Mouse (Mus musculus) kidney, postnatal 4 days (tissue): ENCODE data around the gene Erbb3.
A peak's percentile ranks its signal among the peaks of the same experiment; 100 is the strongest.

ENCODE experiments used
- DNase-seq, 2 experiments: peaks; one replicate each; pipeline ENCODE4 v3.0.0; 2021; ENCODE audit warnings: mixed read lengths in 2 of 2

Gene Erbb3

DNA sequence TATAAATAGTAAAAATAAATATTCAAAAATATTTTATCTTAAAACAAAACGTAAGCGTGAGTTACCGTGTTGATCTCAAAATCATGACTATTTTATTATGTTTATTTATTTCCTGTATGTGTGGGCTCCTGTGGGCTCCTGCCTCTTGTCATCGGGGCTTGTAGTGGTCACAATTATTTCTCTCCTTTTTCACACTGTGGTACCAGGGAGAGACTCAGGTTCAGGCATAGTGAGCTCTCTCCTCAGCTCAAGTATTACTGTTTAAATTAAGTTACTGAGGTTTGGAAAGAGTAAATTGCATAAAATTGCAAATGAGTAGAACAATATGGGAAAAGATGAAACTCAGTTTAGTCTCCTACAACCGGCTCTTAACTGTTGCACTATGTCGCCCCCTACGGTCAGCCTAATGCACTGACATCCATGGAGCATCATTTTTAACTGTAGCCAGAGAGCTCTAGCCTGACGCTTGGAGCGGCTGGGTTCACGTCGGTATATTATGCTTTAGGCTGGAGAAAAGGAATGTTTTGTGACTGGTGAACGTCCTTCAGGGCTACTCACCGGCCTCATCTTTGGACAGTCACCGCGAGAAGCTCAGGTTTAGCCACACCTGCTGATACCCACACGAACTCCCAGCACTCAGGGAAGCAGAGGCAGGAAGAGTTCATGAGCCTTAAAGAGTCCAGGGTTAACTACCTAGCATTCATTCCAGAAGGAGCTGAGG is 23.1 kb upstream of the Erbb3 start:
- DNase-seq, result peak; percentile 85 to 87

DNA sequence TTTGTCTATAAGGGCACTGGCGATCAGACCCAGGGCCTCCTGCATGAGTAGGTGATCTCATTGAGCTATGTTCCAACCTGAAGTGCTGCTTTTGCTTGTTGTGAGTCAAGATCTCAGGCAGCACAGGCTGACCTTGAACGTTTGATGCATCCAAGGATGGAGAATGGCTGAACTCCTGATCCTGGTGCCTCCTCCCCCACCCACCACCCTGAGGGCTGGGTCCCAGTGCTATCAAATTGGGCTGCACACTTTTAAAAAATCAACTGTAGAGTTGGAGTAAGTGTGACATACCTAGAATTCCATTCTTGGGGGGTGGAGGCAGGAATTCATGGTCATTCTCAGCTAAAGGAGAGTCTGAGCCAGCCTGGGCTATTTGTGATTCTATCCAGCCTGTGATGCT is 17.0 kb upstream of the Erbb3 start:
- DNase-seq, result no peak

- DNase-seq, result no peak
These were observed 13.1 kb upstream of the Erbb3 start for GRCm38 (mm10) chr10:128602470-128603128.

- no peak for DNase-seq
These were observed 12.0 kb upstream of the Erbb3 start for GRCm38 (mm10) chr10:128601499-128601898.

DNA sequence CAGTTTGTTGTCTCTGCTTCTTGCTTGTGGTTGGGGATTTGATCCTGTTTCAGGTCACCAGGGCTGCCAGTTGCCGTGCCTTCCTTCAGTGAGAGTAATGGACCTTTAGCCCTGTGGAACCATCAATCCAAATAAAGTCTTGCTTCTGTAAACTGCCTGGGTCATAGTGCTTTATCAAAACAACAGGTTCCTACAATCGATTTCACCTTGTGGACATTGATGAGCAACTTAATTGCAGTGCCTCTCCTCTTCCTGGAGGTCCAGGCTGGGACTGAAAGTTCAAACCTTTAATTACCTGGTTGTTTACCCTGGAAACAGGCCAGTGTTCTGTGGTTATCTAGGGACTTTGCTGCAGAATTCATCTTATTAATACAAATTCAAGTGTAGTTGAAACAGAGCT is 9.0 kb upstream of the Erbb3 start:
- no peak for DNase-seq

DNA sequence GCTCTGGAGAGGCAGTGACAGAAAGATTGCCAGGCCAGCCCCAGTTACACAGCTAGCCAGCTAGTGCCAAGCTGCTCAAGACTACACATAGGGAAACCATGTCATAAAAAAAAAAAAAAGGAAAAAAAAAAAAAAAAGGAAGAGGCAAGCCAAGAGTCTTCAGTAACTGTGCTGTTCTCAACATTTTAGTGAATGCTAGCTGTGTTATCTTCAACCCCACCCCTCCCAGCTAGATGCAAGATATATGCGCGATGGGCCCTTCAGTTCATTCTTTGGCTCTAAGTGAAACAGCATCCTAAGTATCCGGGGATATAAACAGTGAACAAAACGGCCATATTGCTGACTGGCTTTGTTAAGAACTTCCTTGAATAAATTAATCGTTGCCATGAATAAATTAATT is 3.3 kb upstream of the Erbb3 start:
- no peak for DNase-seq

DNA sequence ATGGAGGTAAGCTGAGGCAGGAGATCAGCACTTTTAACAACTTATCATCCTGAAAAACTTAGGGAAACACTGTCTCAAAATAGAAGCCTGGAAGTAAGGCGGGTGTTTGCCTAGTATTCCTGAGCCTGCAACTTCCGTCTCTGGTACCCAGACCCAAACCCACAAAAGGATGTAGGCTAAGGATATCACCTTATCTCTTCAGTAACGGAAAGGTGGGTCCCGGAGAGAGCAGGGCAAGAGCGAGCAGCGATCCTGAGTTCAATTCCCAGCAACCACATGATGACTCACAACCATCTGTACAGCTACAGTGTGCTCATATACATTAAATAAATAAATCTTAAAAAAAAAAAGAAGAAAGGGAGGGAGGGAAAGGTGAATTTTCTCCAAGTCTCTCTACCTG is 2.0 kb upstream of the Erbb3 start:
- no peak for DNase-seq

- DNase-seq, result peak; percentile 83 to 87
These were observed 790 bp upstream of the Erbb3 start for GRCm38 (mm10) chr10:128590193-128590690.

DNA sequence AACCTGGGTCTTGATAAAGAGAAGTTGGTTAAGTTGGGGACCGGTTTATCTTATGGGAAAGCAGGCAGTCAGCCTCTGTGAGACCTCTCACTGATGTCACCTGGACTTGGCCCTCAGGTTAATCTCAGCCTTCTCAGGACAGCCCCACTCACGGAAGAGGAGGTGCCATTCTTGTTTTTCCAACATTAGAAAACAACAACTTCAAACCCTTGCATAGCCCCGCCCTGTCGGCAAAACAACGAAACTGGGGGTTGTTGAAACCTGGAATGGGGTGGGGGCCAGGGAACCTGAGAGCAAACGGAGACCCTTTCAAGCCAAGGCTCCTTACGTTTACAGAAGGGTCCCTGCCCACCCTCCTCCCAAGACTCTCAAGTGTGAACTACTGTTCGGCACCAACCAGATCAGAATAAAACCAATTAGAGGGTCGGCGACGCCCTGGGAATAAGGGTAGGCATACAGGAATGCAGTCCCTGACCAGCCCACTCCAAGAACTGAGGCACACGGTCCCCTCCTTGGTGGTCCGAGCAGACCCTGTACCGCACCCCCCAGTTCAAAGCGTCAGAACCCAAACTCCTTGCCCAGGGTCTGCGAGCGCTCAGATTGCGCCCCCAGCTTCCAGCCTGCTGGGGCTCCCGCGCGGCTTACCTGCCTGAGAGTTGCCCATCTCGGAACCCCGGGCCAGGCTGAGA is 533 bp downstream of the Erbb3 start:
- DNase-seq, result peak in 1 of 2 experiments; percentile 36

DNA sequence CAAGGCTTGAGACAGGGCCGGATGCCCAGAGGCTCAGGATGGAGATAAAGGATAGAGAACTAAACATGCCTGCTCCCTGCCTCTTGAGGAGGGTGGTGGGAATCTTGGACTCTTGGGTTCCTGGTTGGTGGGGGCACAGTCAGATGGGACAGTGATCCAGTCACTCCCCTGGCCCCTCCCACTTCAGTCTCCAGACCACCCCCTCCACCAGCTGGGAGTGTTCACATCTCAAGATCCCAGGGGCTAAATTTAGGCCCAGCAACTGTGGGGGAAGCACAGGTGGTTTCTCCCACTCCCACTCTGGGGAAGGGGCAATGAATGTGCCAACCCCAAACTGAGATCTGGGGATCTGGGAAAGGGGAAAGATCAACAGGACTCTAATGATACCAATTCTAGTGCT is 1.3 kb downstream of the Erbb3 start:
- no peak for DNase-seq

DNA sequence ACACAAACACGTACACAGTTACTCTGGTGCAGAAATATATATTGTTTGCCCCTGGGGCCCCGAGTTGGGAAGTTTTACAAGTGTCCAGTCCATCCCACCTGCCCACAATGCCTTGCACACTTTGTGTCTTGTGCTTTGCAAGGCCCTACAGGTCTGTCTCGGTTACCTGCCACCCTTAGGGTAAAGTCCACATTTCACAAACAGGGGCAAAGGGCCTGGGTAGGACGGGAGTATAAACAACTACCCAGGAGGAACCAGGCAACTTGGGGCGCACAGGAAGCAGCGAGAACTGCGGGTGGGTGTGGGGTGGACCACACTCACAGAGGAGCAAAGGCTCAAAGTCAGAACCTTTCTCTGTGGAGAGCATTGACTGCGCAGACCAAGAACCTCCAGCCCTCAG is 1.8 kb downstream of the Erbb3 start:
- peak; percentile 30 to 56 for DNase-seq

GRCm38 (mm10) chr10:128587120-128587519 is 2.3 kb downstream of the Erbb3 start:
- DNase-seq, result no peak

GRCm38 (mm10) chr10:128586546-128586945 is 2.9 kb downstream of the Erbb3 start:
- no peak for DNase-seq

DNA sequence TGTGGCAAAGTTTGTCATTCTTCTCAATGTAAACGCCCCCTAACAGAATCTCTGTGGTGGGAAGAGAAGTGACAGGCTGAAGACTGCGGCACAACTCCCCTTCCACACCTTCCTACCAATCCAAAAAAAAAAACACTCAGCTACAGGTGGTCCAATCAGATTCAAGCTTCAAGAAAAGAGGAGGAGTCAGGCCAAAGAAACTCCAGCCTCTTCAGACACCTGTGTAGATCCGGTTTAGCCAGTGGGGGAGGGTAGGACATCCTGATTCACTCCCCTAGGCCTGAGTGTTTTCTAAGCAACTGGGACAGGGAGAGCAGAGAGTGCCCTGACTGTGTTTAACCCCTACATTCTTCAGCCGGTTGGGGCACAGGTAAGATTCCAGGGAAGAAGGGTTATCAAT is 5.1 kb downstream of the Erbb3 start:
- DNase-seq, result peak; percentile 48 to 68

DNA sequence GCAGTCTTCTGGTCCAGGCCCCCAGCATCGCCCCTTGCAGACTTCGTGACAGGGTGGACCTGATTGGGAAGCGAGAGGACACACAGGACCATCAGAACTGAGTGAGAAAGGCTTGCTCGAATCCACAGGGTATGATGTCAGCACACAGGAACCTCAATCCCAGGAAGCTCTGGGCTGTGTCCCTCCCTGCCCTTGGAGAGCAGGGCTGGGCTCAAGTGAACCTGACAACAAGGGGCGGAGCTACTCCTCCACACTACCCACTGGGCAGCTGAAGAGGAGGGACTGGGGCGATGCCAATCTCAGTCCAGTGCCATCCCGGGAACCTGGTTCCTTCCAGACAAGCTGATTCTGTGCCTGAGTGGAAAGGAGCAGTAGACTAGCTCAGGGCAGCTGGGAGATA is 5.8 kb downstream of the Erbb3 start:
- DNase-seq, result peak; percentile 63 to 80

- no peak for DNase-seq
These were observed 9.7 kb downstream of the Erbb3 start for GRCm38 (mm10) chr10:128579731-128580130.

GRCm38 (mm10) chr10:128579298-128579697 is 10.2 kb downstream of the Erbb3 start:
- no peak for DNase-seq

GRCm38 (mm10) chr10:128578330-128578729 is 11.1 kb downstream of the Erbb3 start:
- DNase-seq, result no peak

GRCm38 (mm10) chr10:128575063-128575462 is 14.4 kb downstream of the Erbb3 start:
- DNase-seq, result no peak

GRCm38 (mm10) chr10:128565788-128566531 is 23.5 kb downstream of the Erbb3 start, which contains the start of gene Pa2g4:
Gene Pa2g4 (minus strand): TSS chr10:128565987.
- peak; percentile 98 to 99 for DNase-seq

DNA sequence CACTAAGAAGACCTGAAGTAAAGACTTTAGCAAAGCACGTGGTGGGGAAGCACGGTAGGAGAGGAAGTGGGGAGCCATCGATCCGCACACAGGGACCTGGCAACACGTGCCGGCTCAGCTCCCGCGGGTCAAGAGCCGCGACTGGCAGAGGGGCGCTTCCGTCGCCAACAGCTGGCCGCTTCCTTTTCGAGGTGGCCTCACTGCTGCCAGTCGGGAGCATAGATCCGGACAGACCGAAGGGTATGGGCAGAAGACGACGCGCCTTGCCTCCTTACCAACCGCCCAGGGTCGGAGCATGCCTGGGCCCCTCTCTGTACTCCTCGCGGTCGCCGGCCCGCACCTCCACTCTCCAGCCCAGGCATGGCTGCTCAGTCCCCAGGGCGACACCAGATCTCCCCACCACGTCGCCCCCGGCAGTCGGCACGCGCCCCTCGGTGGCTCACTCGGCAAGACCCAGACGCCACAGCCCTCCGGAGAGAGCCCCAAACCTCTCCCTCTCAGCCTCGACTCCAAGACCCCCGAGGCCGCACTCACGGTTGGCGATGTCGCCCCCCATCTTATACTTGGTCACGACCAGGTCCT is 24.2 kb downstream of the Erbb3 start:
- DNase-seq, result peak; percentile 54 to 66

GRCm38 (mm10) chr10:128563544-128563943 is 25.9 kb downstream of the Erbb3 start:
- DNase-seq, result no peak

DNA sequence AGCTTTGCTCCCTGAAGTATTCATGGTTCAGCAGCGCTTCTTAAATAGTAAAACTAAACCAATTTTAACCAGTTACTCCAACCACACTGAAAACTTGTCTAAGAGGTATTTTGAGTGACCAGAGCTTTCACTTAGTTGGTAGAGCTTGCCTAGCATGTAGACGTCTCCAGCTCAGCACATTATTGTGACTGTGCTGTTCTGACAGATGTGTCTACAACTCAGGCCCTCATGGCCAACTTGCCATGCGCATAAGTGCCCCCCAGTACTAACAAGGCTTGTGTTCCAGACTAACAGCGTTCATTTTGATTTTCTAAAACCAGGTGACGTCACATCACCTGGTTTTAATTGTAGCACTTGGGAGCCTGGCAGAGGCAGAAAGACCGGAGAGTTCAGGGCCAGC is 32.5 kb downstream of the Erbb3 start:
- DNase-seq, result no peak
